Mouse (Mus musculus) C2C12 (cell line): Measurements from ENCODE around the gene Gm20741.

Source experiments
- CTCF ChIP-seq: IDR thresholded peaks from one replicate; pipeline ENCODE4 v1.5.1; 2011; ENCODE audit not compliant: control insufficient read depth, insufficient read depth, insufficient read length
- MAX ChIP-seq: IDR thresholded peaks from one replicate; pipeline ENCODE4 v1.6.1; 2011; ENCODE audit warnings: mild to moderate bottlenecking, control low read depth
- MYOD1 ChIP-seq: IDR thresholded peaks from one replicate; pipeline ENCODE4 v1.6.1; 2011; ENCODE audit warnings: low read depth; ENCODE audit not compliant: control insufficient read depth, insufficient read length
- MYOG ChIP-seq: IDR thresholded peaks from one replicate; pipeline ENCODE4 v1.6.1; 2011; ENCODE audit not compliant: control insufficient read depth, insufficient read length; ENCODE audit errors: extremely low read depth

DNA sequence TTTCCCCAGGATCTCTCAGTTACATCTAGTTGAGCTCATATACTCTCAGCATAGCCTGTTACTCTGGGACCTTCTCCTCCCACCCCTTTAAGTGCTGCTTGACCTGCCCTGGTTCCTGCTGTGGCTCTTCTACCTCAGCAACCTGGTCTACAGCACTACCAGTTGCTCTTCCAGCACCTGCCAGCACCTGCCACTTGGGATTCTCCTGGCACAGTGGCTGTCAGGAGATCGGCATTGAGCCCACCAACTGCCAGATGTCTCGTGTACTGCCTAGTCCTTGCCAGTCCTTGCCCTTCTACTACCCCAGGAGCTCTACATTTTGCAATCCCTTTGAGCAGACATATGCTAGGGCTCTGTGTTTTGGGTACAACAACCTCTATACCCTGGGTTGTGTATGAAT lies 25.2 kb downstream of the Gm20741 start:
- TF ChIP-seq CTCF (no peak), MYOD1 (no peak), MYOG (no peak), MAX (no peak)
